ENCODE assay signal across 7 mouse cellular contexts in the genomic region with DNA sequence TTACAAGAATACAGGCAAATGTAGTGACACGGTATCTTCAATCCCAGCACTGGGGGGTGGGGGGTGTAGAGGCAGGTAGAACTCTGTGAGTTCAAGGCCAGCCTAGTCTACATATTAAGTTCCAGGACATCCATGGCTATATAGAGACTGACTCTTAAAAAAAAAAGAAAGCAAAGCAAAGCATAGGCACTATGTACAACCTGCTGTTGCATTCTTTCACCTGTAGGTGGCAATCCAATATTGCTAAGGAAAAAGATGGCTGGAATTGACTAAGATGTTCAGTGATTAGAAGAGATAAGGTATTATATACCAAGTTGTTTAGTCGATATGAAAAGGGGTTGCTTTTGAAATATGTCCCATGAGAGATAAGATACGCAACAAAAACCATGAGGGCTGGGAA. TPM values are rescaled to one million over a fixed set of nuclear protein-coding genes. Genes with fewer than 3 reads are reported as not detected.
DNase-seq lines count a peak whose midpoint lies in the region; ATAC-seq and TF ChIP-seq lines count a peak whose summit lies in the region.

No protein-coding gene starts in this region.

- H3K4me1 ChIP-seq in E14TG2a.4 (replicated peaks; ENCODE audit: low read depth, low read length): peaks cover 12% of the 10 kb centered on the region

- no peaks in the 10 kb centered on the region for H3K9me3 ChIP-seq in E14TG2a.4 (ENCODE audit: low read length)

- peak; percentile 87 for ATAC-seq in activated CD4-positive, CD25-positive, alpha-beta regulatory T cell, adult 4 months
- ATAC-seq in erythroid progenitor cell, adult 5-6 weeks (replicated peaks; ENCODE audit: low FRiP score, poor library complexity, severe bottlenecking): peak; percentile 79

- H3K27me3 ChIP-seq in E14TG2a.4 (ENCODE audit: insufficient read depth, low read length): no peaks in the 10 kb centered on the region

- peak; percentile 90 for TF ChIP-seq CTCF in E14TG2a.4 (conservative IDR thresholded peaks at IDR 0.05; ENCODE audit: low read length)

- no peak overlapping the region for H3K4me3 ChIP-seq in E14TG2a.4 (replicated peaks; ENCODE audit: low read length)

- peaks cover 32% of the 10 kb centered on the region for H3K36me3 ChIP-seq in E14TG2a.4 (ENCODE audit: insufficient read depth, low read length)

- DNase-seq in left cerebral cortex, adult 18-20 months (ENCODE audit: low spot score in 2 of 2): peak; percentile 18 to 49
- no peak for DNase-seq in left cerebral cortex, adult 8-10 months (ENCODE audit: low spot score in 2 of 2)
- DNase-seq in layer of hippocampus, postnatal 10 days (ENCODE audit: low spot score in 2 of 2): peak; percentile 34 to 40
- DNase-seq in retina, postnatal 1 day: peak; percentile 80

RNA-seq across cellular contexts. Expression of a gene that starts 31.5 kb away (rescaled TPM):
- 10 to 100 TPM; 71.3 to 76.2 TPM for total RNA-seq in left cerebral cortex, adult 18-20 months (2021)
- total RNA-seq in left cerebral cortex, adult 8-10 months (2022): 10 to 100 TPM; 64.3 to 76.4 (median 67.1) TPM
- polyA plus RNA-seq in activated CD4-positive, CD25-positive, alpha-beta regulatory T cell, adult 4 months (2017; shearing (Covaris generic)): 10 to 100 TPM in 1 of 2 experiments, 1 to 10 TPM in 1; 8.3 to 12.4 TPM
- 51.6 and 66.7 TPM in 2 replicates for total RNA-seq in erythroid progenitor cell, adult 5-6 weeks (2015; ENCODE audit: low replicate concordance)
- 41.6 and 48.3 TPM in 2 replicates for total RNA-seq in erythroid progenitor cell, adult 5-6 weeks (2017; ENCODE audit: low replicate concordance)
- total RNA-seq in layer of hippocampus, postnatal 10 days (2021): 10 to 100 TPM; 63.7 to 72.4 TPM

Comparison
In these comparisons a context has a peak if more than half of its experiments do, and no peak if none do; other contexts are left out.
1. DNase-seq: peak in left cerebral cortex, adult 18-20 months (2 of 2), layer of hippocampus, postnatal 10 days (2 of 2) and retina, postnatal 1 day (single experiment); none in left cerebral cortex, adult 8-10 months (0 of 2).